Mouse (Mus musculus): ENCODE measurements around the gene Chrna9. TPM values are rescaled to one million over a fixed set of nuclear protein-coding genes. Genes with fewer than 3 reads are reported as not detected.
A peak's percentile ranks its signal among the peaks of the same experiment; 100 is the strongest.

Chrna9 gene
- total RNA-seq (2022), result not detected

DNA sequence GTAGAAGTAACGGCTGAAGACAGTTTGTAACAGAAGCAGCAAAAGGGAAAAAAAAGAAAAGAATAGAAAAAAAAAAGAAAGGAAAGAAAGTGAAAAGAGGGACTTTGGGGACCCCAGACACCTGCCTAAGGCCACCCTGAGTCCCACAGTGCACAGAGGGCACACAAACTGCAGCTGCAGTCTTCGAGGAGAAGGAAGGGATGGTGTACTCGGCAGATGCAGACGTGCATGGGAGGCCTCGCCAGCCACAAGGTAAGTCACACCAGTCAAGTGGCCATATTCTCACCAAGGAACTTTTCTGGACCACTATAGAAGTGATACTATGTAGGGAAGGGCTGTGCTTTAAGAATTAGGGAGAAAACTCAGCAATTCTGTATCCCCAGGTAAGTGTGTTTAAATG lies at the start of gene Chrna9:
Gene Chrna9 (plus strand): TSS at position 139 of the 400 bp plus-strand sequence.
- no peak for DNase-seq (ENCODE audit: low spot score in 2 of 2)

DNA sequence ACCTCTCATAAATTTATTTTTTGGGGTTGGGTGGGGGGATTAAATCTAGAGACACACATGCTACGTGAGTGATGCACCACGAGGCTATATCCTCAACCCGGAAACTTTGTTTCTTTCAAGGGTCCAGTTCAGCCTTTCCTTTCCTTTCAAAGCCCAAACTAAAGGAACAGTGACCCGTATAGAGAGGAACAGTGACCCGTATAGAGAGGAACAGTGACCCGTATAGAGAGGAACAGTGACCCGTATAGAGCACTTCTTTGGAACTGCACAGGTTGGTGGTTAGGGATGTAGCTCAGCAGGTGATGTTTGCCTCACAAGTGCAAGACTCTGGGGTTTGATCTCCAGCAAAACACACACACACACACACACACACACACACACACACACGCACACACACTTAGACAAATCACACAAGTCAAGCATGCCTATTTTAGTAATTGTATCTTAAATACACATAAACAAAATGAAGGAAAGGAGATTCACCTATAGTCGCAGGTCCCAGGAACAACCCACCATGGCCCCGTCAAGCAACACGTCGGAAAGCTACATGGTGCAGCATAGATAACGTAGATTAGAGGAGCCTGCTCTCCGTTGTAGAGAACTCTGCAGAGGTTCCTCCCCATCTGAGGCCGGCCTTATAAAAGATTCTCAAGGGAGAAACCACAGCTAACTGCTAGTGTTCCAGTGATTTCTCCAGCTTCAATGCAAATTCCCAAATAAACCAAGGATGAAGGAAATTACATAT lies 48.9 kb upstream of the Chrna9 start:
- DNase-seq (ENCODE audit: low spot score in 2 of 2), result no peak

DNA sequence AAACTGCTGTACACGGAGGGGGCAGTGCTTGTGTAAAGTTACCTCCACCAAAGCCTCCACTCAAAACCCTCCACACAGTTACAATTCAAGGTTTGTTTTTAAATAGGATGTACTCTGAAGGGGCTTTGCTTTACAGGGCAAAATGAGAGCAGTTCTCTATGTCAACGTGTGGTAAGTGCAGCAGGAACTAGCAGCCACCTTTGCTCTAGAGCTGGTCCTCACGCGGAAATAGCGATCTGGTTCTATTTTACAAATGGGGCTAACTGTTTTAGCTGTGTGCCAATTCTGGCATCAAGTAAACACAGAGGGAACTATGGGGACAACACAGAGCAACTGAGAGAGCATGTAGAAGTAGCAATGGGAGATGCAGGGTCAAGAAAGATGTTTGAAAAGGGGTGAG lies 46.6 kb upstream of the Chrna9 start:
- no peak for DNase-seq (ENCODE audit: low spot score in 2 of 2)

DNA sequence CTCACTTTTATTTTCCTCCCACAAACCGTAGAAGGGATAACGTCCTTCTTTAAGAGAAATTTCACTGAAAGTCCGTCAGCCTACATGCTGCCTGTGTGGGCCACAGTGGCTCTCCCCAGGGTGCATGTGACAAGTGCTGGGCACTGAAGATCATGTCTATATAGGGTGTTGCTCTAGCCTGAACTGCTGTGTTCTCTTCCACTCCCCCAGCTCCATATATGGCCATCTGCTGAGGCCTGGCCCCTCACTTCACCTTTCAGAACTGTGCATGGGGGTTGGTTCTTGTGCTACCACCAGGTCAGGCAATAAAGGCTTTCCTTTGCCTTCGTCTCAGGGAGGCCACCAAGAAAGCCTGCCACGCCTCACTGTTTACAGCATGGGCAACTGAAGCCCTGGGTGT lies 45.7 kb upstream of the Chrna9 start:
- no peak for DNase-seq (ENCODE audit: low spot score in 2 of 2)

DNA sequence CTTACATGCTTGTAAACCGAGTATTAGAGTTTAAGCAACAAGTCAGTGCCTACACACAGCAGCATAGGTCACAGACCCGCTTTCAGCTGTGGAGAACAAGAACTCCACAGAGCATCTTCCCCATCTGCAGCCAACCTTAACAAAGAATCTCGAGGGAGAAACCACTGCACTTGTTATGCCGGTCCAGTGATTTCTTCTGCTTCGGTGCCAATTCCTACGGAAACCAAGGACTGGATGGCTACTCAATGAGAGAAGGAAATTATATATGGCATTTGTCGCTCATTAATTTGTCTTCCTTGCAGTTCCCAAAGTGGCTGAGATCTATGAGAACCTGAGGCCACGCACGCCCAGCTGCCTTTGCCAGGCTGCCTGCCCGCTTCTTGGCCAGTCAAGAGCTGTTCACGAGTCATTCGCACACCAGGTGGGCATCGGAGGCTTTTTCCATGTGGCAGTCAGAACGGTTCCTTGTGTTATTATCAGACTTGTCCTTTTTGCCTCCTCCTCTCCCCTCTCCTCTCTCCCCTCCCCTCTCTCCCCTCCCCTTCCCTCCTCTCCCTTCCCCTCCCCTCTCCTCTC lies 43.4 kb upstream of the Chrna9 start:
- DNase-seq (ENCODE audit: low spot score in 2 of 2), result no peak

DNA sequence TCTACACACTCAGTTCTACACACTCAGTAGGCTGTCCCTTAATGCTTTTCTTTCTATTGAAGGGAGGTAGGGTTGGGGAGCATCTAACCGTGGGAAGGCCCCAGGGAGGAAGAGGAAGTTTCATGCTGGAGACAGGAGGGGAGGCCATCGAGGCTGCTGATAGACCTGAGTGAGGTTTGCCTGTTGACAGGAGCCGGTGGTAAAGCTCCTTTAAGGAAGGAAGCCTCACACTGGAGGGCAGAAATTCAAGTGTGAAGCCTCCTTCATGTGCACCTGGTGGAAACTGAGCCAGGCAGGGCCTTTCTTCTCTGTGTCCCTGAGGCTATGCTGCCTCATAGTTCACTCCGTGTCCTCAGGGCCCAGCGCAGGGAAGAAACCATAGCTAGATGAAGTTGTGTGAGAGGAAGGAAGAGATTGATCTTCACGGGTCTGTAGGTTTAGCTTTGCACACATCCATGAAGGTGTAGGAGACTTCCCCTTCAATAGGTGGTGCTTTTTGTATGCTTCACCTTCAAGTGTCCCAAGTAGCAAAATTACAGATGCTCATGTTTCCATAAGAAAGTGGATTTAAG lies 39.5 kb upstream of the Chrna9 start:
- no peak for DNase-seq (ENCODE audit: low spot score in 2 of 2)

DNA sequence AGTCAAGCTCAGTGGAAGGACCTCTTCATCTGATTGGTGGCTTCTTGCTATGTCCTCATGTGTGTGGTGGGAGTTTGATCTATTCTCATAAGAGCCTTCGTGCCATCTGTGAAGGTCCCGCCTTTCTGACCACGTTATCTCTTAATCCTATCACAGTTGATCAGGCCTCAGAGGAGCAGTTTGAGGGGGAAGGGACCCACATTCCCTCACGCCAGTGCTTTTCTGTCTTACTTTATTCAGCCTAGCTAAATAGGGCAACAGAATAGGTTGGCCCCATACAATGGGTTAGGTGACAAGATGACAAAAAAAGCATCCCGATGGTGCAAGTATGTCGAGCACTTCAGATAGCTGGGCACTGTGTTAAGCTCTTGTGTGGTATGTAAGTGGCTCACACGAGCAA lies 39.0 kb upstream of the Chrna9 start:
- no peak for DNase-seq (ENCODE audit: low spot score in 2 of 2)

DNA sequence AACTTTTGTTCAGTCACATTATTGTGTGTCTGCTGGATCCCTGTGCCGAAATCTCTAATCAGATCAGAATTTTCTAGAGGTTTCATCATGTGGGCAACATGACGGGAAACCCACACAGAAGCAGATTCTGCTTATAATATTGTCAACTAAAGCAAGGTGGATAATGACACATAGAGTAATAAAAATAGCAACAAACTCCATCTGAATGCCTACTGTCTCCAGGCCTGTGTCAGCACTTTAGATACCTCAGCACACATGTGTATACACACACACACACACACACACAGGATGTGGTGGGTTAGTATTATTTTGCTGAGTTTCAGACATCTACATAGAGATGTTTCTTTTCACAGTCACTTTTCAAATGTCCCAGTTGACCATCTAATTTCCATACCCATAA lies 37.0 kb upstream of the Chrna9 start:
- no peak for DNase-seq (ENCODE audit: low spot score in 2 of 2)

DNA sequence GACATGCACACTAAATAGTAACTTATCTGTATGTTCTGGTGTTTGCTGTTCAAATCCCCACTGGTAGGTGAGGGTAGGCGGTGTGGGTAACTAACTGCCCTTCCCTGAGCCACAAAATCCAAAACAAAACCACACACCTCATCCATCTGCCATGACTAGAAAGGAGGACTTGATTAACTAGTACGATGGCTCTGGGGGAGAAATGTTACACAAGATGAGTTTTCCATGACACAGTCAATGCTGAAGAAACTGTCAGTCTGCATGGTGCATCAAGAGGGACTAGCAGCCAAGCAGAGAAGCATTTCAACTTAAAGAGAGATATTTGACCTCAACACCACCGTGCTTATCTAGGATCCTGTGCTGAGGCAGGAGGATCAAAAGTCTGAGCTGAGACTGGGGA lies 36.0 kb upstream of the Chrna9 start:
- no peak for DNase-seq (ENCODE audit: low spot score in 2 of 2)

DNA sequence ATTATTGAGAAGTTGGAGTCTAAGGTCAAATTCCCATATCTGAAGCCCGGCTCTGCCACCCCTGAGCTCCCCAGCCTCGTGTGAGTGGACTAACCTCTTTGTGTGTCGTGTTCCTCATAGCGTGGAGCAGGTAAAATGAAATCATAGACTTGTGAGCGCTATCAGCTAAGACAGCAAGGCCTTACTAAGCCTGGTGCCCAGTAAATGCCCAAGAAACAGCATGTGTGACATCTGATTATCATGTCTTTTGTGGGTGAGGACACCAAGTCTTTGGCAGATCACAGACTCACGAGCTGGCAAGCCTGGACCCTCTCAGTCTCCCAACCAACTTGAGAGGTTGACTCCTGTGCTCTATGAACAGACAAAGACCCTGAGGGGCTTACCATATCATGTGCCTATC lies 34.6 kb upstream of the Chrna9 start:
- no peak for DNase-seq (ENCODE audit: low spot score in 2 of 2)

DNA sequence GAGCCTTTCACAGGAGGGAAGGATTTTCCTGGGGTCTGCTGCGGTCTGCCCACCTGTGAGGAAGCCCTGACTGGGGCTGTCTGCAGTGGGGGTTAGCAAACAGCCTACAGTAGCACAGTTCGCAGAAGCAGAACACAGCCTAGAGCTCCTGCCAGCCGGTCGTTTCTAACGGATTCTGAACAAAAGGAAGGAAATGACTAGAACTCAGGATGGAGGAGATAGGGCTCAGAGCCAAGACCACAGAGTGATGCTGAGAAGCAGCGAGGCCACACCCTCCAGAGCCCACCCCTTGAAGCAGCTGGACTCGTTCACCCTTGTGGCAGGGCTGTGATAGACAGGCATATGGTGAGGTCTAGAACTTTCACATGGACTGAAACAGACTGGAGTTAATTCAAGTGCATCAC lies 33.9 kb upstream of the Chrna9 start:
- DNase-seq (ENCODE audit: low spot score in 2 of 2), result no peak

DNA sequence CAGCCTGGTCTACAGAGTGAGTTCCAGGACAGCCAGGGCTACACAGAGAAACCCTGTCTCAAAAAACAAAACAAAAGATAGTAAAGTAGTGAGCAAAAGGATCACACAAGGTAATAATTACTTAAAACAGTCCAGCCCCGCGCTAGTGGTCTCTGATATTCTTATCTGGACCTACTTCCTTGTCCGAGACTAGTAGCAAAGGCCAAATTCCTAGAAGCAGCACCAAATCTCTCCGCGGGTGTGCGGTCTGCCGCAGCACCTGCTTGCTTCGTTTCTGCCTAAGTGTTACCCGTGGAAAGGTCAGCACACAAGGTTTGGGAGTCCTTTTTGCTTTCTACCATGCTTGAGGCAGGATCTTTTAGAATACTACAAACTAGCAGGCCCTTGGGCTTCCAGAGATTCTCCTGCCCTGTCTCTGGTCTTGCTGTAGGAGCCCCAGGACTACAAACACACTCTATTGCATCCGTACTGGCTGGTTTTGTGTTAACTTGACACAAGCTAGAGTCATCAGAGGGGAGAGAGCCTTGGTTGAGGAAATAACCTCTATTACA lies 32.8 kb upstream of the Chrna9 start:
- no peak for DNase-seq (ENCODE audit: low spot score in 2 of 2)

DNA sequence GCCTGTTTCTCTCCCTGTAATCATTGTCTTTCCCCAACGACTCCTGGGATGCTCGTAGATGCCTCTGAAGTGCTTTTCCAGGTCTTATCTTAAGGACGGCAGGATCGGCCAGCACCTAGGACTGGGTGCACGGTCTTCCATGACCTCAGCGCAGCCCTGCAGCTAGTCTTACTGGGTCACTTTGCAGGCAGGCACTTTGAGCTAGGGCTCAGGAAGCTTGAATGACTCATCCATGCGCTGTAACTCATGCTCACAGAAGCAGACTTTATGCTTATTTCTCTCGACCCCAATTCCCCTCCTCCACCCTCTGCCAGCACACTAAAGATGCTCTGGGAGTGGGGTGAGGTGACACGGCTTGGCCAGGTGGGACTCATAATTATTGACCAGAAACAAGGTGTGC lies 31.9 kb upstream of the Chrna9 start:
- DNase-seq (ENCODE audit: low spot score in 2 of 2), result no peak

DNA sequence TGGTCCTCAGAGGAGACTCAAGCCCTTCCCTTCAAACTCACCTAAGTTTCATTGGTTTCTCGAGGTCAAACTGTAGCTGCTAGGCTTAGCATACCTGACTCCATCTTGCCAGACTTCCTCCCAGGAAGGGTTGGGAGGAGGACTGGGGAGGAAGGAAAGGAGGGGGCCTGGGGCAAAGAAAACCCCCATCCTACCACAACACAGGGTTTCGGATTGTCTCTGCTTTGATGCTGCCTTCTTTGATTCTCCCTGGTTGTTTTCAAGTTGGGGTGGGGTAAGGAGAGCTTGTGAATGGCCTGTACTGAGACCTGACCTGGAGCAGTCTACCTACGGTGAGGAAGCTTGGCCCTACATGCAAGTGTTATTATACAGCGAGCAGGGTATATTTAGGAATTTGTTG lies 30.2 kb upstream of the Chrna9 start:
- no peak for DNase-seq (ENCODE audit: low spot score in 2 of 2)

DNA sequence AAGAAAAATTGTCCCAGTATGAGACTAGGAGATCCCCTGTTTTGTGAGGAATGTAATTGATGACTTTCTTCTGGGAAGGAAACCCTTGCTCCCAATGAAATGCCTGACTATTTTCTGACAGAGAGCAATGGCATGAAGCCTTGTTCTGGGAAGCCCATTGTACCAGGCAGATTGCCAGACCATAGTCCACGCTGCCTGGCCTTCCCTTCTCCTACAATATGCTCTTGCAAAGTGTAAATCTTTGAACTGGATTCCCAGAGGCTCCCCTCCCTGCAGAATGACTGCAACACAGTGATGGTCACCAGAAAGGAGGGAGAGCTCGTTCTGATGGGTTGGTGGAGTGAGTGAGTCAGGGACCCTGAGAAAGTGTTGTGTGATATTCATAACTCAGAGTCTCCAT lies 26.0 kb upstream of the Chrna9 start:
- DNase-seq (ENCODE audit: low spot score in 2 of 2), result no peak

DNA sequence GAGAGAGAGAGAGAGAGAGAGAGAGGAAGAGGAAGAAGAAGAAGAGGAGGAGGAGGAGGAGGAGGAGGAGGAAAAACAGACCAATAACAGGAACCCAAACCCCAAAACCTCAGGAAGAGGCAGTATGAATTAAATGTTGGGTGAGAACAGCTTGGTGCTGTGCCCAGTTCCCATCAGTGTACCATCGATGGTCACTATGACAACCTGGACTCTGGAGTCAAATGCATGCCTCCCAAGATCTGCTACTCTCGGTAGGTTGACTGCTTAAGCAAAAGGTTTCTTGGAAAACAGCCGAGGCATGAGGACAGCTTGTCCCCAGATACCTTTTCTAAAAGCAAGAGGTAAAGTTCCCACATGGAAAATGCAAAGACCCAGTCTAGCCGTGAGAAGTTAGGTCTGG lies 25.4 kb upstream of the Chrna9 start:
- peak in 1 of 2 experiments; percentile 25 for DNase-seq (ENCODE audit: low spot score in 2 of 2)

DNA sequence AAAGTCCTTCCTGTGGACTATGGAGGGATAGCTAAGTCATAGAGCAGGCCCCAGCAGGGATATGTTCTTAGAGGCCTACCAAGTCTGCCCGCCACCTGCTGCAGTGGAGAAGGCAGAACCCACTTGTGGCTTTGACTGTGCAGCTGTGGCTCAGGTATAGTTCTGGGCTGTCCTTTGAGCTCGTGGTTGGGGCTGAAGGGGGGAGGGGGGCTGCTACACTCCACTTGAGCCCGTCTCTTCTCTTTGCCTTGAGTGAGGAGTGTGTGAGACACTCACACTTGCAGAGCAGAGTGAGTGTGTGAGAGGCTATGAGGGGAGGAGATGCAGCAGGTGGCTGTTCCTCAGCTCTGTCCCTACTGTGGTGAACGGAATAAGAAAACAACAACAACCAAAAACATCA lies 24.3 kb upstream of the Chrna9 start:
- no peak for DNase-seq (ENCODE audit: low spot score in 2 of 2)

DNA sequence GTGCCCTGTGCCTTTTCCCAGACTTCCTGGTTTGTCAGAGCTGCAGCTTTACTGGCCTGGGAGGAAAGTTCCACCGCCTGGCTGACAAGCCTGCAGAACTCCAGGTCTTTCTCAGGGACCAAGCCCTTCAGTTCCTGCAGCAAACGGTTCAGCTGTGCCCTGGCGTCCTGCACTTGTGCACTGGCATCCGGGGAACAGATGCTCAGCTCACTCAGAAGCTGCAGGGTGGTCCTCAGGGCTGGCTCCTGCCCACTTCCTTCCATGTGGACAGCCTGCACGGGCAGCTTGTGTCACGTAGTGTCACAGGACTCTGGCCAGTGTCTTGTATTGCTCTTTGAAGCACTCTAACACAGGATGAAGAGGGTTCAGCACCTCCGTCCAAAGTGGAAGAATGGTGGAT lies 23.0 kb upstream of the Chrna9 start:
- no peak for DNase-seq (ENCODE audit: low spot score in 2 of 2)

DNA sequence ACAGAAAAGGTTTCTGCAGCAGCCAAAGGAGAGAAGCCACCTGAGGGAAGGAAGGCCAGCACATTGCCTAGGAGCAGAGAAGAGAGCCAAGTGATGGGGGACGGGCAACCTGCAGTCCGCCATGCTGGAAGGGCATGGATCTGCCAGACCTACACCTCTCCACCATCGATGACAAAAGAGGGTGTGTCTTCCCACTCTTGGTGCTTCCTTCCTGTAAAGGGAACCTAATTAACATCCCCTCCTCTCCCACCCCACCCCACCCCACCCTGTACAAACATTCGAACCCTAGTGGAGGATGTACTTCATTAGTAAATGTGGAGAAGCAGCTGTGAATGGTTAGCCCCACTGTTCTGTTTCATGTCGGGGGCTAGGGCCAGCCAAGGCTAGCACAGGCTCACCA lies 22.5 kb upstream of the Chrna9 start:
- DNase-seq (ENCODE audit: low spot score in 2 of 2), result no peak

DNA sequence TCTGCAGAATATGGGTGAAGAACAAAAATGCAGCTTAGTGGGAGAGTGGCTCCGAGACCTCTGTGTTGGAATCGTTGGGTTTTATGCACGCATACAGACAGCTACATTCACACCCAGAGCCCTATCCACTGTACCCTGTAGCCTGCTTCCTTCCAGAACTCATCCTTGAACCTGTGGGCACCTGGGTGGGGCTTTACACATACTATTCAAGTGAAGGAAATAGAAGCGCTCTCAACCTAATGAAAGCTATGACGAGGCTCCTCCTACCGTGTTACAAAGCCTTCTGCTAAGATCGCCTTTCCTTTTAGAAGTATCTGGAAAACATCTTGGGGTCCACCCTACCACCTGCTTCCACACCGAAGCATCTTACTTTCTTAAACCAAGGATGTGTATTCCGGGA lies 21.6 kb upstream of the Chrna9 start:
- no peak for DNase-seq (ENCODE audit: low spot score in 2 of 2)

DNA sequence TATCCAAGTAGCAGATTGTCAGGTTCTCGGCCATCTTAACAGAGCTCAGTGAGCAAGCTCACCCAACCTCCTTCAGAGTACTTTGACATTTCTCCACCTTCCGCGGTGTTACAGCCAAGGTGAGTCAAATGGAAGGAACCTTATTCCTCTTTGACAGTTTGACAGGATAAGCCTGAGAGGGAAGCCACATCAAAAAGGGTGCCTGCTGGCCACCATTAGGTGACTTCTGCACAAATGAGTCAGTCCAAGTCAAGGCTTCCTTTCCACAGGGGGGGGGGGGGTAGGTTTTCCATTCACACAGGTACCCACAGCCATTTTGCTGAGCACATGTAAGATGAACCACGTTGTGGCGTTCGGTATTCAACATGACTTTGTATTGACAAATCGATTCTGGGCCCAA lies 20.4 kb upstream of the Chrna9 start:
- DNase-seq (ENCODE audit: low spot score in 2 of 2), result no peak

DNA sequence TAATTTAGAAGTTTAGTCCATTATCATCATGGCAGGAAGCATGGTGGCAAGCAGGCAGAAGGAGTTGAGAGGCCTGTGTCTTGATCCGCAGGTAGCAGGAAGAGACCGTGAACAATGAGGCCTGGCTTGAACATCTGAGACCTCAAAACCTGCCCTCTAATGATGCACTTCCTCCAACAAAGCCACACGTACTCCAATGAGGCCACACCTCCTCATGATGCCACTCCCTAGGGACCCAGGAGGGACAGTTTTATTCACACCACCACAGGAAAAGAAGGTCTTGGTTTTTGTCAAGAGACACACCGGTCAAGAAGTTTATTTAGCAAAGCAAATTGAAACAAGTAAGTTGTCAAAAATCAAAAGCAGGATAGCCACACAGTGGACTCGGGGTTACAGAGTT lies 17.8 kb upstream of the Chrna9 start:
- DNase-seq (ENCODE audit: low spot score in 2 of 2), result no peak

DNA sequence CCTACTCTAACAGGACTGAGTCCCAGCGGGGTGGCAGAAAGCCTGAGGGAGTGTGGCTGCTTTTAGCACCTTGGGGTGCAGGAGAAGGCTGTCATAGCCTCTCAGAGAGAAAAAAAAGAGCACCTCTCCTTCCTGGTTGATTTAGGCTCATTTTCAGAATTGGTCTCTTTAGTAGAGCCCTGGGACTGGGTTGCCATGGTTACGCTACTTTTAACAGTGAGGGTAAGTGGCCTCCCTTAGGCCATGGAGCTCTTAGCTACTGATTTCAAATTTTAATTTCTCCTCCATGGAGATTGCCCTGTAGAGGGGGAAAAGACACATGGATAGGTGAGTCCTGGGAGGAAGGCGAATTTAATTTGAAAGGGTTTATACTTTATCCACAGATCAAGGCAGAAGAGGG lies 16.1 kb upstream of the Chrna9 start:
- no peak for DNase-seq (ENCODE audit: low spot score in 2 of 2)

Data from layer of hippocampus, adult 8-10 months (tissue).